Mouse (Mus musculus) liver, postnatal 0 days (tissue): ENCODE data around the gene Cables2.

ENCODE experiments used
- CTCF ChIP-seq: sonication (generic); IDR thresholded peaks from 2 replicates; pipeline ENCODE4 v1.5.1; 2016; ENCODE audit warnings: antibody characterized with exemption, low read depth
- EP300 ChIP-seq: IDR thresholded peaks from 2 replicates; pipeline ENCODE4 v1.6.1; 2016; ENCODE audit warnings: antibody characterized with exemption, low read depth, mild to moderate bottlenecking

DNA sequence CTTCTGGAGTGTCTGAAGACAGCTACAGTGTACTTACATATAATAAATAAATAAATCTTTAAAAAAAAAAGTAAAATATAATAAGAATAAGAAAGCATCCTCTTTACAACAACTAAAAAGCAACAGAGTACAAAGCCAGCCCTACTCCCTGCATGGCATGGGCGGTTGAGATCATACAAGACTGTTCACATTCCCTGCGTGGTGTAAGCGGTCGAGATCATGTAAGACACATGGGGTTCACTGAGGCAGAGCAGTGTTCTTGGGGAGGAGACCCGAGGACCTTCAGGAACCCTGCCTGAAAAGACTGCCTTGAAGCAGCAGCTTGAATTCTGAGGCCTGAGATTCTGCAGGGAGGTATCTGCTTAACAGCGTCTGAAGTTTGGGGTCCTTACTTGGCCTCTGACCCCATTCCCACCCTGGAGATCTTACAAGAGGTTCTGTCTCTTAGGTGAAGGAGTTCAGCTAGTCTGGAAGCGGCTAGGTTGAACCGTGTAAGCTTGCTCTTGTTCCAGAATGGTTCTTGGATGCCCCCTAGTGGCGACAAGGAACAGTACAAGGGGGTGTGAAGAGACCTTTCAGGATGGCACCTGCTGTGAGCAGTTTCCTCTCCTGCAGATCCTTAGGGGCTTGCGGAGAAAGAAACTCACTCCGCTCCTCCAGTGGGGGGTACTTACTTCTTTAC, 22.2 kb downstream of the Cables2 start:
- TF ChIP-seq CTCF (peak; percentile 99), EP300 (no peak)
